Mouse (Mus musculus) brain, embryonic 14.5 days (tissue): ENCODE data around the gene Sct.

Source experiments
- CTCF ChIP-seq: fragments of 200-500 bp; IDR thresholded peaks from 2 replicates; pipeline ENCODE4 v1.5.1; 2012; ENCODE audit warnings: inconsistent platforms, mild to moderate bottlenecking, moderate library complexity, borderline replicate concordance; ENCODE audit not compliant: insufficient read depth, insufficient read length; ENCODE audit errors: extremely low read depth
- POLR2A ChIP-seq: fragments of 200-500 bp; IDR thresholded peaks from 2 replicates; pipeline ENCODE4 v1.6.1; 2012; ENCODE audit warnings: mild to moderate bottlenecking, inconsistent platforms, borderline replicate concordance; ENCODE audit not compliant: poor library complexity, insufficient read depth, insufficient read length, severe bottlenecking; ENCODE audit errors: extremely low read depth

GRCm38 (mm10) chr7:141328373-141328990 is 49.5 kb upstream of the Sct start:
- TF ChIP-seq POLR2A (no peak), CTCF (no peak)
